Mouse (Mus musculus) MEL-GATA-1-ER (cell line): Measurements from ENCODE around the gene Npc1l1.

Experiments
- DNase-seq: peaks from one replicate; pipeline ENCODE4 v3.0.0-alpha.2; 2012; ENCODE audit warnings: low read depth; ENCODE audit errors: extremely low read depth

Npc1l1 gene

DNA sequence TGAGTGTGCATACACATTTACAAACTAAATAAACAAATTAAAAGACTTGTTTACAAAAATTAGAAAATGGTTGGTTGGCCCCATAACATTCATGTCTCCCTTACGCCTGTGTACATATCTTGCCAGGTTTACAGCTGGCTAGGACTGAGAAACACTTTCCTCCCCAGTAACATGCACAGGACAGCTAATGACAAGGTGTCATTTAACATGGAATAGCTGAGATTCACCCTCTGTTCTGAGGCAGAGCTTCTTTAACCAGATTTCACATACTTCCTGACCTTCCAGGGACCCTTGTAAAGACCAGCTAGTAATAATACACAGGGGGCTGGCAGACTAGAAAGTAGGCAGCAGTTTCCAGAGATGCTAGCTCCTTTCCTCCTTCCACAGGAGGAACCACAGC is 21.8 kb downstream of the Npc1l1 start:
- DNase-seq, result no peak

- no peak for DNase-seq
Measured at GRCm38 (mm10) chr11:6207090-6207489, 22.9 kb downstream of the Npc1l1 start.

- no peak for DNase-seq
Measured at GRCm38 (mm10) chr11:6200570-6200969, 29.4 kb downstream of the Npc1l1 start.

DNA sequence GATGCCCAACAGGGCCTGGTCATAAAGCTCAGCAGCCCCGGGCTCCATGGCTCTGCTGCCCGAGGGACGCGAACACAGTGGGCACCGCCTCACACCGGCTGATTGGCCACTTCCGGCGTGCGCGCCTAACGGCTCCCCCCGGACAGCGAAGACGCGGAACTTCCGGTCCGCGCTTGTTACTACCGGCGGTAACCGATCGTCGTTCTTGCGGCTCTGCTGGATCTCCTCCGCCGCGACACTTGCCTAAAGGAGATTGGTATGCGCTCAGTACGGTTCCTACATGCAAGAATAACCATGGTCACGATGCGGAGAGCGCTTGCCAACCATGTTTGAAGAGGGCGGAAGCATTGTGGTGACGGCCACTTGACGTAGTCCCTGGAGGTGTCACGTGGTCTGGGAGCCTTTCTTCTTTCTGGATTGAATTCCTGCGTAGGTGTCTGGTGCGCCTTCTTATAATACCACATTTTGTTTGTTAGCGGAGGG is 29.8 kb downstream of the Npc1l1 start, which contains the start of gene Nudcd3:
Gene Nudcd3 (minus strand): TSS at position 329 of the 483 bp plus-strand sequence.
- peak; percentile 86 for DNase-seq

- DNase-seq, result peak; percentile 8
Measured at GRCm38 (mm10) chr11:6199410-6200086, 30.4 kb downstream of the Npc1l1 start, which contains the start of gene A730071L15Rik. Gene A730071L15Rik (plus strand): TSS chr11:6200029.

DNA sequence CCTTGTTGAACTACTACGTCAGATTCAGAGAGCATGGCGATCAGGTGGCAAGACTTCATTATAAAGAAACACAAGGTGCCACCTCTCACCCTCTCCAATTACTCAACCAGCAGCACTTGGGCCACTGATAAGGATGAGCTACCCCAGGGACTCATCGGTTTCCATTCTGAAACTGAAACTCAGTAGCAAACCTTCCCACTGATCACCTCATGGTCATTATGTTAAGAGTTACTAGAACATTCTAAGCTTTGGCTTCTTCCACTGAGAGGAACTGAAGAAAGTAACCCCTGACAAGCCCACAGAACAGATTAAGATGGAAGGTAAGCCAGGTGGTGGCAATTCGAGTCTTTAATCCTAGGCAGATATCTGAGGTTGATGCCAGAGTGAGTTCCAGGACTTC is 31.5 kb downstream of the Npc1l1 start:
- DNase-seq, result no peak

DNA sequence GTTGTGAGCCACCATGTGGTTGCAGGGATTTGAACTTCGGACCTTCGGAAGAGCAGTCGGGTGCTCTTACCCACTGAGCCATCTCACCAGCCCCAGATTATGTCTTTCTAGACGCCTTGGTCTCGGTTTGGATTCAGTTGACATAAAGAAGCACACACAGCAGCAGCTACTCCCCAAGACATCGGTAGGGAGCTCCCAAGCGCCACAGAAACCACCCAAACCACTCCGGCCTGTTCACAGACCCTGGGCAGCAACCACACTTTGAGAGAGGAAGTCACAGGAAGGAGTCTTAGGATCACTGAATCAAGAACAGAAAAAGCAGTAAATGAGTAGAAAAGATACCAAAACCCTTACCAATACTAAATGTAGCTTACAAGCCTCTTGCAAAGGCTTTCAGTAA is 33.2 kb downstream of the Npc1l1 start:
- DNase-seq, result no peak

- peak; percentile 54 for DNase-seq
Measured at GRCm38 (mm10) chr11:6187878-6188277, 42.1 kb downstream of the Npc1l1 start.

- DNase-seq, result no peak
Measured at GRCm38 (mm10) chr11:6187399-6187798, 42.5 kb downstream of the Npc1l1 start.

GRCm38 (mm10) chr11:6184202-6184935 is 45.6 kb downstream of the Npc1l1 start:
- DNase-seq, result no peak

DNA sequence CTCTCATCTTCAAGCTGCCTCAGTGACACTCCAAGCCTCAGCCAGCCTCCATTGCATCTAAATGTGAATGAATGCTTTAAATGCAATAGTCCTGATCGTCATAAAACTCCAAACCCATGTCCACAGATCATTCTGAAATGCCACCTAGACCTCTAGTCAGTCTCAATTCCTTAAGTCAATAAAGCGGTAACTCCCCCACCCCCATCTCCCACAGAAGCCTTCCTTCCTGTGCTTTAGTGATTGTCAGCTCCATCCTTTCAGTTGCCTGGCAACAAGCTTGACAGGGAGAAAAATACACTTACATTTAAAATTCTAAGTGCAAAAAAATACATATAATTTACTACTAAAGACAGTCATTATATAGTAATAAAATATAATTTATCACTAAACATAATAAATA is 46.7 kb downstream of the Npc1l1 start:
- no peak for DNase-seq

DNA sequence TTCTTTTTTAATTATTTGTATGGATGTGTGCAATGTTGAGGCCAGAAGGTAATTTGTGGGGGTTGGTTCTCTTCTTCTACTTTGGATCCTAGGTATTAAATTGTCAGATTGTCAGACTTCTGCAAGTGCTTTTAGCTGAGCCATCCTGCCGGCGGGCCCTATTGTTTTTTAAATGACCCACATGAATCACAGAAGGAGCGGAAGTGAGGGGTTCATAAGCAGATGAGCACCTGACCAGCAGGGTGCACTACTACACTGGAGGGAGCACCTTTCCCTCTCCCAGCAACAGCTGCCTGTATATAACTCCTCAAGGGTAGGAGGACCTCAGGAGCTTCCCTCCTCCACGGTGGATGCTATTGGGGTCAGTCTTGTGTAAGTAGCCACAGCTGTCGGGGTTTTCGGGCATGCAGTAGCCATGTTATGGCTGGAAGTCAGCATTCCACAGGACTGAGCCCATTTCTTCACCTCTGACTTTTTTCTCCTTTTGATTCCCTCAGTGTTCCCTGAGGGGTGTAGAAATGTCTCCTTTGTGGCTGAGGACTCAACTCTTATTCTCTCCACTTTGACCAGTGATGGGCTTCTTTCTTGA is 49.0 kb downstream of the Npc1l1 start:
- no peak for DNase-seq

GRCm38 (mm10) chr11:6179194-6179593 is 50.7 kb downstream of the Npc1l1 start:
- no peak for DNase-seq

- DNase-seq, result no peak
Measured at GRCm38 (mm10) chr11:6178673-6179166, 51.2 kb downstream of the Npc1l1 start.

GRCm38 (mm10) chr11:6177781-6178420 is 52.0 kb downstream of the Npc1l1 start:
- DNase-seq, result no peak

DNA sequence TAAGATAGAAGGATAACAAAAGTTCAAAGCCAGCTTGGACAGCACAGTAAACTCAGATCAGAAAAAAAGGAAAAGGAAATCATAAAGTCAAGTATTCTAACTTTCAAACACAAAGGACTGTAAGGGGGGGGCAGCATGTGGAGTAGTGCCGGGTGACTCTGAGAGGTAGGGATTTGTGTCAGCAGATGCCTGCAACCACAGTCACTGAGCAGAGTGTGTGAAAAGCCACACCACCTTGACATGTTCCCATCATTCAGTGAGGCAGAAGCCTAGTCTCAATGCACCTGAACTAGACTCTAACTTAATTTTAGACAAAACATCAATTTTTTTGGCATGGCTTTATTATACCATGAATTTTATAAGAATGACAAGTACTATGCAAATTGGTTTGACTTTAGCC is 54.4 kb downstream of the Npc1l1 start:
- no peak for DNase-seq

DNA sequence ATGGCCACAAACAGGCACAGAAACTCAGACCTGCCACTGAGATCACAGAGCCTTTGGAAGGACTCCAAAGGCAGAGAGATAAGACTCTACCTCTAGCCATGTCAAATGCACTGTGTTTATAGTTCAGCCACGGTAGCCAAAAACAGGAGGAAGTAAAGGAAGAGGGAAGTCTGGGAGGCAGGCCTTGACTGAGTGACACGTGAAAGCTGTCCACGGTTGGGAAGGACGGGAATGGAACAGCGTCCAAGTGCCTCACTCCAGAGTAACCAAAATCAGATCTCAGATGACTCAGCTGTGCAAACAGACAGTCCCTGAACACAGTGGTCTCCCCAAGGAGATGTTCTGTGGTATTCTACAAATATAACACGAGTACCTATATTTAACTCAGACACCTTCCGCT is 55.2 kb downstream of the Npc1l1 start:
- peak; percentile 74 for DNase-seq

- DNase-seq, result no peak
Measured at GRCm38 (mm10) chr11:6169041-6169663, 60.8 kb downstream of the Npc1l1 start.

DNA sequence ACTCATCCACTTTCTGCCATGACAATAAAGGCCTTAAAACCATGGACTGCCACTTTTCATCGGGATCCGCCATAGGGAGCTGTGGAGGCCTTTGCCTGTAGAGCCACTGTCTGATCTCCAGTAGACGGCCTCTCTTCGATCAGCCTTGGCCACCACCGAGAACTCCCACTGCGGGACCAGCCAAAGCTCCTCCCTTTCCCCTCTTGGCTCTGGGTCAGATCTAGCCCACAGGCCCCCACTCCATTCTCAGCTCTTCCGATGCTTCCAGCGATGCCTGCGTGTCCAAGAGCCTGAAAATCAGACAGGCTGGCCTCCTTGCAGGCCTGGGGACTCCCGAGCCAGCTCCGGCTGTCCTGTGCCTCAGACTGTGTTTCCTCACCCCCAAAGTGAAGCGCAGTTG is 63.6 kb downstream of the Npc1l1 start:
- DNase-seq, result no peak

GRCm38 (mm10) chr11:6165391-6166081 is 64.4 kb downstream of the Npc1l1 start:
- DNase-seq, result no peak

DNA sequence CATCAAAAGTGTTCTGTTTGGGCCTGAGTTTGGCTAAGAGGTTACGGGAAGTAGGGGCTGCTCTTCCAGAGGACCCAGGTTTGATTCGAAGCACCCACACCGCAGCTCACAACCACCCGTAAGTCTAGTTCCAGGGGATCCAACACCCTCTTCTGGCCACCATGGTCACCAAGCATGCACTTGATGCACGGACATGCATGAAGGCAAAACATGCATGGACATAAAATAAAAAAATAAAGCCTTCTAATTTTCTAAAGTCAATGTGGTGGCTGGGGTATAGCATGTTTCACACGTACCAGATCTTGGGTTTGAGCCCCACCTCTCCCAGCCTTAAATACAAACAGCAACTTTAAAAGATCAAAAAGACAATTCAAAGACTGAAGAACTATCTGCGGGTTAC is 65.2 kb downstream of the Npc1l1 start:
- no peak for DNase-seq
